Mouse (Mus musculus): ENCODE measurements around the gene Spa17. TPM values are rescaled to one million over a fixed set of nuclear protein-coding genes. Genes with fewer than 3 reads are reported as not detected.

Gene Spa17
- total and polyA plus RNA-seq, 3 experiments: 0.46 to 2.6 TPM; not detected in 1

DNA sequence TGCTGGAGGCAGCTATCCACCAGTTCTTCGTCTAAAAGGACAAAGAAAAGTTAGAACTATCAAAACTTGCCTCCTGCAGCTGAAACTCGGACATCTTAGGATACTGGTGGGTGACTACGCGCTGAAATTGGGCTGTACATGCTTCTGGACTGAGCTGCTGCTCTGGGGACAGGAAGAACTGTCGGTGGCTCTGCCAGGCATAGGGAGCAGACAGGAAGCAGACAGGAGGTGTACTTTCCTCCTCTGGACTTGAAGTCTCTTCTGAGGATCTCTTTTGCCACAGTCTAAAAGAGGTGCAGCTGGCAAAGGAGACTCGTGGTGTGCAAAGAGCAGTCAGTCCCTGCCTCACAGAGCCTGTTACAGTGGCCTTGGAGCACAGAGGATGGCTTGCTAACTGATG, 20.9 kb downstream of the Spa17 start:
- Histone ChIP-seq H3K79me2 (ENCODE audit: control insufficient read depth, insufficient read depth, low read length, poor library complexity) (no peaks in the 10 kb centered on the region), H3K4me1 (ENCODE audit: control insufficient read depth in 1 of 2, insufficient read depth in 2 of 2, low read length in 2 of 2) (peaks cover 9 to 16% of the 10 kb centered on the region in 2 experiments; a peak in 3 of 4 replicates), H3K4me3 (ENCODE audit: control insufficient read depth in 1 of 2, insufficient read depth in 1 of 2, low read depth in 2 of 2, low read length in 2 of 2) (peak overlapping the region; percentile 21 to 30; a peak in 2 of 4 replicates), H3K9ac (ENCODE audit: control insufficient read depth, low read depth, low read length, poor library complexity, severe bottlenecking) (peak overlapping the region; percentile 49; the same call in 1 of the 2 replicates), H3K27me3 (ENCODE audit: control insufficient read depth in 1 of 2, insufficient read depth in 2 of 2, low read length in 2 of 2) (no peaks in the 10 kb centered on the region), H3K36me3 (ENCODE audit: control insufficient read depth in 1 of 2, insufficient read depth in 2 of 2, low read length in 2 of 2) (peaks cover 0 to 4% of the 10 kb centered on the region in 2 experiments; a peak in 2 of 4 replicates), H3K27ac (ENCODE audit: control insufficient read depth, low read depth, low read length) (peak overlapping the region; percentile 49; the same call in 1 of the 2 replicates), H3K9me3 (replicated peaks; ENCODE audit: insufficient read depth, low read length) (no peaks in the 10 kb centered on the region; the same call in 1 of the 2 replicates)
- TF ChIP-seq MAX (IDR thresholded peaks at IDR 0.05; ENCODE audit: low read length): no peak
- TF ChIP-seq UBTF (IDR thresholded peaks at IDR 0.05; ENCODE audit: borderline replicate concordance, insufficient read depth, low read depth, low read length): no peak
- no peak for TF ChIP-seq ZC3H11A (IDR thresholded peaks at IDR 0.05; ENCODE audit: low read depth, low read length)
- TF ChIP-seq ZMIZ1 (IDR thresholded peaks at IDR 0.05; ENCODE audit: low read depth, low read length): no peak
- TF ChIP-seq POLR2A (IDR thresholded peaks at IDR 0.05; ENCODE audit: control insufficient read depth in 1 of 2, insufficient read depth in 1 of 2, low read depth in 1 of 2, low read length in 2 of 2, poor library complexity in 1 of 2): no peak
- no peak for TF ChIP-seq RAD21 (IDR thresholded peaks at IDR 0.05; ENCODE audit: low read depth, low read length)
- no peak for TF ChIP-seq MAZ (IDR thresholded peaks at IDR 0.05; ENCODE audit: low read depth, low read length)
- TF ChIP-seq RCOR1 (IDR thresholded peaks at IDR 0.05; ENCODE audit: low read depth, low read length): no peak
- no peak for TF ChIP-seq CHD2 (IDR thresholded peaks at IDR 0.05; ENCODE audit: low read length)
- TF ChIP-seq SIN3A (IDR thresholded peaks at IDR 0.05; ENCODE audit: low read length): no peak
- TF ChIP-seq TAL1 (IDR thresholded peaks at IDR 0.05; ENCODE audit: low read length): no peak
- no peak; the same call in 1 of the 2 replicates for TF ChIP-seq MYC (IDR thresholded peaks at IDR 0.05; ENCODE audit: low read depth, low read length)
- TF ChIP-seq MAFK (IDR thresholded peaks at IDR 0.05; ENCODE audit: borderline replicate concordance, low read depth, low read length): no peak
- TF ChIP-seq MYB (IDR thresholded peaks at IDR 0.05; ENCODE audit: low read depth, low read length): no peak
- TF ChIP-seq ZKSCAN1 (IDR thresholded peaks at IDR 0.05; ENCODE audit: low read depth, low read length): no peak
- TF ChIP-seq SMC3 (IDR thresholded peaks at IDR 0.05; ENCODE audit: low read depth, low read length): no peak
- no peak for TF ChIP-seq CTCF (IDR thresholded peaks at IDR 0.05 in 2 of 3, conservative IDR thresholded peaks at IDR 0.05 in 1 of 3; ENCODE audit: control insufficient read depth in 1 of 3, insufficient read depth in 1 of 3, low read depth in 2 of 3, low read length in 3 of 3, poor library complexity in 1 of 3, severe bottlenecking in 1 of 3)
- TF ChIP-seq TBP (IDR thresholded peaks at IDR 0.05; ENCODE audit: low read depth, low read length): no peak
- no peak for TF ChIP-seq HCFC1 (IDR thresholded peaks at IDR 0.05; ENCODE audit: low read depth, low read length)
- DNase-seq (ENCODE audit: low read depth, low spot score): peak; percentile 47

DNA sequence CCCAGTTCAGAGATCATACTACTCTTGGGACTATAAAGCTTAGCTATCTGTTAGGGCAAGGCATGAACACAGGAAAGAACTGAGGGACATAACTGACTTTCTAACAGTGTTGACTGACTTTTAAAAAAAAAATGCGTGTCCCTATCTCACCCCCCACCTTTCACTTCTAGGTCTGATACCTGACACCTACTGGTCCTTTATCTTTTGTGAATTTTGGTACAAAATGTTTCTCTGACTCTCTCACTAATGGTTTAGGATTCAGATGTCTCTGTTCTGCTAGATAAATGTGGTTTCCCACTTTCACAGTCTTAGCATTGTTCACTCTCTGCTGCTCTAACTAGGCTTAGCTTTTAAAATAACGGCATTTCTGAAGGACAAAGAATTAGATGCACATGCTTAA, 21.5 kb downstream of the Spa17 start:
- no peak overlapping the region; the same call in 1 of the 2 replicates for H3K9ac ChIP-seq (ENCODE audit: control insufficient read depth, low read depth, low read length, poor library complexity, severe bottlenecking)
- H3K79me2 ChIP-seq (ENCODE audit: control insufficient read depth, insufficient read depth, low read length, poor library complexity): no peaks in the 10 kb centered on the region
- no peaks in the 10 kb centered on the region for H3K27me3 ChIP-seq (ENCODE audit: control insufficient read depth in 1 of 2, insufficient read depth in 2 of 2, low read length in 2 of 2)
- no peak overlapping the region for H3K27ac ChIP-seq (ENCODE audit: control insufficient read depth, low read depth, low read length)
- H3K4me1 ChIP-seq (ENCODE audit: control insufficient read depth in 1 of 2, insufficient read depth in 2 of 2, low read length in 2 of 2): peaks cover 9 to 16% of the 10 kb centered on the region in 2 experiments; a peak in 3 of 4 replicates
- DNase-seq (ENCODE audit: low read depth, low spot score): peak; percentile 80
- H3K9me3 ChIP-seq (replicated peaks; ENCODE audit: insufficient read depth, low read length): no peaks in the 10 kb centered on the region; the same call in 1 of the 2 replicates
- peak overlapping the region in 1 of 2 experiments; percentile 30; a peak in 1 of 4 replicates for H3K4me3 ChIP-seq (ENCODE audit: control insufficient read depth in 1 of 2, insufficient read depth in 1 of 2, low read depth in 2 of 2, low read length in 2 of 2)
- H3K36me3 ChIP-seq (ENCODE audit: control insufficient read depth in 1 of 2, insufficient read depth in 2 of 2, low read length in 2 of 2): peaks cover 0 to 4% of the 10 kb centered on the region in 2 experiments; a peak in 2 of 4 replicates
- TF ChIP-seq MYB (IDR thresholded peaks at IDR 0.05; ENCODE audit: low read depth, low read length) (peak; percentile 73), POLR2A (IDR thresholded peaks at IDR 0.05; ENCODE audit: control insufficient read depth in 1 of 2, insufficient read depth in 1 of 2, low read depth in 1 of 2, low read length in 2 of 2, poor library complexity in 1 of 2) (no peak), GATA1 (IDR thresholded peaks at IDR 0.05; ENCODE audit: low read depth, low read length) (peak; percentile 84), RAD21 (IDR thresholded peaks at IDR 0.05; ENCODE audit: low read depth, low read length) (no peak), TAL1 (IDR thresholded peaks at IDR 0.05; ENCODE audit: low read length) (peak; percentile 85), ELF1 (IDR thresholded peaks at IDR 0.05; ENCODE audit: low read depth, low read length) (peak; percentile 9; the same call in 1 of the 2 replicates), MEF2A (IDR thresholded peaks at IDR 0.05; ENCODE audit: extremely low read depth, insufficient replicate concordance, low read depth, low read length, poor library complexity, severe bottlenecking) (no peak), MAZ (IDR thresholded peaks at IDR 0.05; ENCODE audit: low read depth, low read length) (0 out of 2 replicates have a peak, but pooled peaks have one; percentile 15), ETS1 (IDR thresholded peaks at IDR 0.05; ENCODE audit: low read depth, low read length) (peak; percentile 64), TCF12 (IDR thresholded peaks at IDR 0.05; ENCODE audit: low read depth, low read length) (peak; percentile 84), ZKSCAN1 (IDR thresholded peaks at IDR 0.05; ENCODE audit: low read depth, low read length) (no peak), POLR2AphosphoS5 (IDR thresholded peaks at IDR 0.05; ENCODE audit: borderline replicate concordance, low read depth, low read length) (no peak), JUND (IDR thresholded peaks at IDR 0.05; ENCODE audit: low read depth, low read length) (no peak), MAFK (IDR thresholded peaks at IDR 0.05; ENCODE audit: borderline replicate concordance, low read depth, low read length) (0 out of 2 replicates have a peak, but pooled peaks have one; percentile 34), CHD2 (IDR thresholded peaks at IDR 0.05; ENCODE audit: low read length) (no peak), NRF1 (IDR thresholded peaks at IDR 0.05; ENCODE audit: insufficient read depth, low read depth, low read length, poor library complexity, severe bottlenecking) (no peak), UBTF (IDR thresholded peaks at IDR 0.05; ENCODE audit: borderline replicate concordance, insufficient read depth, low read depth, low read length) (no peak), ZC3H11A (IDR thresholded peaks at IDR 0.05; ENCODE audit: low read depth, low read length) (no peak), CTCF (IDR thresholded peaks at IDR 0.05 in 2 of 3, conservative IDR thresholded peaks at IDR 0.05 in 1 of 3; ENCODE audit: control insufficient read depth in 1 of 3, insufficient read depth in 1 of 3, low read depth in 2 of 3, low read length in 3 of 3, poor library complexity in 1 of 3, severe bottlenecking in 1 of 3) (no peak), GABPA (IDR thresholded peaks at IDR 0.05; ENCODE audit: low read depth, low read length) (no peak)
